Mouse (Mus musculus) testis, postnatal 14 days (tissue): ENCODE results near the gene Zfyve28.

Source experiments
- DNase-seq: peaks from one replicate; pipeline ENCODE4 v3.0.0; 2021; ENCODE audit warnings: low spot score

Gene Zfyve28

GRCm38 (mm10) chr5:34286516-34286915 lies 1.7 kb downstream of the Zfyve28 start:
- no peak for DNase-seq

DNA sequence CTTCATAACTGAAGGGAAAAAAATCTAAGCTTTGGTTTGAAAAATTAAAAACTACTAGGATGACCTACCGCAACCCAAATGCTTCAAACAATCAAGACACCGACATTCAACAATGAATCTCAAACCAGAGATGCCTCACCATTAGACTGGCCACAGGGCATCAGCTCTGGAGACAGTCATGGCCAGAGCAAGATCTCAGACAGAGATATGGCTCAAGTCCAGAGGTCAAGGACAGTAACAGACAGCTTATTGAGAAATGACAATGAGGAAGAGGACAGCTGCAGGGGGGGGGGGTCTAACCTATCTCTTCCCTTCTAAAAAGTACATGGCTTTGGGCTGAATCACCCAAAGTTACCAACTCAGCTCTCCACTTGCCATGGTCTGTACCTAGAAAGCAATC lies 3.0 kb downstream of the Zfyve28 start:
- no peak for DNase-seq

- DNase-seq, result no peak
Observed at GRCm38 (mm10) chr5:34284156-34284750, 4.0 kb downstream of the Zfyve28 start.

DNA sequence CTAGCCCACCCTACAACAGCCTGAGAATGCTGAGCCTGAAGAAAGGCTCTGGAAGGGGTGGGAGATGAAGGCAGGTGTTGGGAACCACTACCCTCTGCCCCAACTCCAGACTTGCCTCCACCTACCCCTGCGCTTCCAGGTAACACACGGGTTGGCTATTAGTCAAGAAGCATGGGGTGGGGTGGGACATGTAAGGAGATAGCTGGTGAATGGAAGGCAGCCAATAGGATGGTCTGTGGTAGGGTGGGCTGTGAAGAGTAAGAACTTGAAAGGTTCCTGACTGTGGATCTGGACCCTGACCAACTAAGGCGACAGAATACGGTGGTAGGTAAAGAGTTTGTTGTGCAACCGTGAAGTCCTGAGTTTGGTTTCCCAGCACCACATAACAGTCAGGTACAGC lies 4.9 kb downstream of the Zfyve28 start:
- DNase-seq, result no peak

DNA sequence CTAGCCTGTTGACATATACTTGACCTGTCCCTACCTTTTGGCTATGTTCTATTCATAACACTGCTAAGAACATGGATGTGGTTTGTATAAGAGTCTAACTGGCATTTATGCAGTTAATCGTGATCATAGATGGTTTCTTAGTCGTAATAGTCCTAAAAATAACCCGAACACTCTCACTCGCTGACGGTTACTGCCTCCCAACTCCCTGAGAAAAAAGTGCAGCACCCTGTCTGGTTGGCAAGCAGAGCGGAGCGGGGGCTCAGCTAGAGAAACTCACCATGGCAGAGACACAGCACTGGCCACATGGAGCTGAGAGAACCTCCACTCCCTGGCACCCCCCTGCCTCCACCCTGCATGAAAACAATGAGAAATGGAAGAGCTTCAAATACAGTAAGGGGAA lies 7.3 kb downstream of the Zfyve28 start:
- no peak for DNase-seq

- DNase-seq, result no peak
Observed at GRCm38 (mm10) chr5:34279214-34279613, 9.0 kb downstream of the Zfyve28 start.

DNA sequence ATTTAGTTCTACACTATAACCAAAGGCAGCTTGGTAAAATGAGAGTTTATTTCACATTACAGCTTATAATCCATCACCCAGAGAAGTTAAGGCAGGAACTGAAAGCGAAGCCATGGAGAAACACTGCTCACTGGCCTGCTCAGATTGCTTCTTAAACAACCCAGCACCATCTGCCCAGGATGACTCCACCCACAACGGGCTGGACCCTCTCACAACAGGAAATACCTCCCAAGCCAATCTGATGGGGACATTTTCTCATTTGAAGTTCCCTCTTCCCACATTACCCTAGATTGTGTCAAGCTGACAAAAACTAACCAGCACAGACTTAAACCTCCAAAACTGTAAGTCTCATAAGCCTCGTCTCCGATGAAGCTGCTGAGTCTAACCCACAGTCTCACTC lies 10.2 kb downstream of the Zfyve28 start:
- no peak for DNase-seq

GRCm38 (mm10) chr5:34276746-34277145 lies 11.5 kb downstream of the Zfyve28 start:
- DNase-seq, result no peak

GRCm38 (mm10) chr5:34276191-34276590 lies 12.1 kb downstream of the Zfyve28 start:
- DNase-seq, result no peak

GRCm38 (mm10) chr5:34274676-34275293 lies 13.5 kb downstream of the Zfyve28 start:
- no peak for DNase-seq

- no peak for DNase-seq
Observed at GRCm38 (mm10) chr5:34274268-34274667, 14.0 kb downstream of the Zfyve28 start.

GRCm38 (mm10) chr5:34273251-34273681 lies 15.0 kb downstream of the Zfyve28 start:
- no peak for DNase-seq

DNA sequence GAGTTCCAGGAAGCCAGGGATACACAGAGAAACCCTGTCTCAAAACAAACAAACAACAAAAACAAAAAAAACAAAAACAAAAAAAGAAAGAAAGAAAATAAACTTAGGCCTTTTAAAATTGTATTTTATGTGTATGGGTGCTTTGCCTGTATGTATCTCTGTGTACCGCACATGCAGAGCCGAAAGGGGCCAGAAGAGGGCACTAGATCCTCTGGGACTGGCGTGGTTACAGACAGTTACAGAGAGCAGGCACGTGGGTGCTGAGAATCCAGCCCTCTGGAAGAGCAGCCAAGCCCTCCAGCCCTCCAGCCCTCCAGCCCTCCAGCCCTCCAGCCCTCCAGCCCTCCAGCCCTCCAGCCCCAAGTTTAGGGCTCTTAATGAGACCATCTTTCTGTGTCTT lies 16.5 kb downstream of the Zfyve28 start:
- no peak for DNase-seq

- DNase-seq, result no peak
Observed at GRCm38 (mm10) chr5:34269921-34270465, 18.3 kb downstream of the Zfyve28 start.

DNA sequence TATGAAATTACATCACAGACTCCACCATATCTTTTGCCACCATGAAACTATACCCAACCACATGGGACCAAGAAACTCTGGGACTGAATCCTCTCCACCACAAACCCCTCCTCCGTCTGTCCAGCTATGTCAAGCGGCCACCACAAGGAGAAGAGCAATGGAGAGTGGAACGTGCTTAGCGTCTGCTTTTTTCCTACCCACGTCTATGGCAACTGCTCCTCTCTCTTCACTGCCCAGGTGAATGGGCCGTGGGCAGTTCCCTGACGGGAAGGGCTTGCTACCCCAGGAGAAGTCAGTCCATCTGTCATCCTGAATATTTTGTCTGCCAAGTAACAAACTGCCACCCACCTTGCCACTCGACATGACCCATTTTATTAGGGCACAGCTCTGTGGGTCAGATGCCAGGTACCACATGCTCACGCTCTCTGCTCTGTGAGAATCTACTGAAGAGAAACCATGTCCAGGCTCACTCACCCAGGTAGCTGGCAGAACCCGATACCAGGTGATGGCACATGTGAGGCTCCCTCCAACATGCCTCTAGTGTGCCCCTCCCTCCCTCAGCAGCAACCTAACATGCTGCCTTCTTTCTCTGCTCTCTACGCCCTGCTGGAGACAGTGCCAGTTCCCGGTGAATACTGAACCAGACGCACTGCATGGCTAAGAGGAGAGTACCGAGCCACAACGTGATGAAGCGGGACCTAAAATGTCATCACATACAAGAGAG lies 18.9 kb downstream of the Zfyve28 start:
- DNase-seq, result no peak

DNA sequence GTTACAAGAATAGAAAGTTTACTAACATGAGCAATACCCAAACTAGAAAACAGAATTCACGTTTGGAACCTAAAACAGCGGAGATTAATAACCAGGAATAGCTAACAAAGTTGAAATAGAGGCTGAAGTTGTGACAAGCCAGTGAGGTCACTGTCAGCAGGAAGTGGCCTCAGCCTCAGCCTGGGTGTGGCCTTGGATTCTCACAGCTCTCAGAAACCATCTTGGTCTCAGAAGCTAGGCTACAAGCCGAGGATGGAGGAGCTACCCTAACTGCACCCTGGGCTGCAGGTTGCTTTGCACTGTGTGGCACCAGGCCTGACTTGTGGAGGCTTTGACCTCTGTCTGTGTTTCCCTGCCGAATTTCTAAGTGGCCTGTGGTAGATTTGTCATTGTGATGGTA lies 22.2 kb downstream of the Zfyve28 start:
- DNase-seq, result no peak

DNA sequence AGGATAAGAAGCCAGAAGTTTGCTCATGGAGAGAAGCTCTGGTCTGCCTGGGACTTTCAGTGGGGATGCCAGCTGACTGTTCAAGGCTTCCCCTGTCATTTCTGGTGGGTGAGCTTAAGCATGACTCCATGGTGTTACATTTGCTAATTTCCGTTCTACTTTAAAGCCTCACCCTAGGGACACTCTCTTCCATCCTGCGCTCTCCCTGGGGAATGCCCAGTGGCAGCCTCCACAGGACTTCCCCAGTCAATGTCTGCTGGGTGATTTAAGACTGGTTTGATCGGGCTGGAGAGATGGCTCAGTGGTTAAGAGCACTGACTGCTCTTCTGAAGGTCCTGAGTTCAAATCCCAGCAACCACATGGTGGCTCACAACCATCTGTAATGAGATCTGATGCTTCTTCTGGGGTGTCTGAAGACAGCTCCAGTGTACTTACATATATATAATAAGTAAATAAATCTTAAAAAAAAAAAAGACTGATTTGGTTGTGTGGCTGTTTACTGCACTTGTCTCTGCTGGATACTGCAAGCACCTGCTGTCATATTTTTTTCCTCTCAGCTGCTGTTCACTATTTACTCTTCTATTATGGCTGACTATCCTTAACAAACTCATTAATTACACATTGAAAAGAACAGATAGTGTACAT lies 29.0 kb downstream of the Zfyve28 start:
- DNase-seq, result no peak

DNA sequence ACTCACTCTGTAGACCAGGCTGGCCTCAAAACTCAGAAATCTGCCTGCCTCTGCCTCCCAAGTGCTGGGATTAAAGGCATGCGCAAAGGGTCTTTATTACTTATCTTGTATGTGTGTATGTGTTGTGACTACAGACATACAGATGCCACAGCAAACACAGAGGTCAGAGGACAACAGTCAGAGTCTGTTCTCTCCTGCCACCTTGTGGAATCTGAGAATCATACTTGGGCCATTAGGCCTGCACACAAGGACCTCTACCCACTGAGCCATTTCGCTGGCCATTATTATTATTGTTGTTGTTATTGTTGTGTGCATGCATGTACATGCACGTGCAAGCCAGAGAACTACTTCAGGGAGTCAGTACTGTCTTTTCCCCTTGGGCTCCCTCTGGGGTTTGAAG lies 33.1 kb downstream of the Zfyve28 start:
- DNase-seq, result no peak

DNA sequence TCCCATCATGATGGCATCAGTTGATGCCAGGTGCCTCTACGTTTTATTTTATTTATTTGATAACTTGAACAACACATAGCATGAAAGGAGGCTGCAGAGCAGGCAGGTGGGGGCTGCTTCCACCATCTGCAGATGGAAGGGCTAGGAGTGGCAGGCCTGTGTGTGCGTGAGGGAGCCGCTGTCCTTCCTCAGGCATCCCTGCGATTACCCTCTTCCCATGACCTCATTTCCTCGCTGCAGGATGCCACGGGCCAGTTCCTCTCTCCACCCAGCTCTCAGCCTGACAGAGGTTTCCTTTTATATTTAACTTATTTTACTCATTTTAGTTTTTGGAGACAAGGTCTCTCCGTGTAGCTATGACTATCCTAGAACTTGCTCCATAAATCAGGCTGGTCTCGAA lies 33.9 kb downstream of the Zfyve28 start:
- DNase-seq, result no peak

DNA sequence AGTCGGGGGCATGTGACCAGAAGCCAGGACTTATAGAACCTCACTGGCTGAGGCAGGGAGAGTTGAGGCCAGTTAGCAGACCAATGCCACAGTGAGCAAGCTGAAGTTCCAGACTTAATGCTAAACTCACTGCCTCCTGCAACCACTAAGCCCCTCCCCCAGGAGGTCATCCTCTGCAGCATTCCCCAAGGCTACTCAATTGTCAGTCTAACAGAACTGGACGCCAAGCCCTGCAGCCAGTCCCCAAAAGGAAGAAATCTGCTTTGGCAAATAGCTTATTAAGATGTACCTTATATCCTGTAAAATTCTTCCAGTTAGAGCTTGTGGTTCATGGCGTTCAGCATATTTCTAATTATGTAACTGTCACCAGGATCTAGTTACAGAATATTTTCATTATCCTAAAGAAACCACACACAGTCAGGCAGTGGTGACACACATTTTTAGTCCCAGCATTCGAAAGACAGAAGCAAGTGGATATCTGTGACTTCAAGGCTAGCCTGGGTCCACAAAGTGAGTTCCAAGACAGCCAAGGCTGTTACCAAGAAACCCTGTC lies 35.2 kb downstream of the Zfyve28 start:
- DNase-seq, result no peak

- DNase-seq, result no peak
Observed at GRCm38 (mm10) chr5:34252307-34252966, 35.8 kb downstream of the Zfyve28 start.

DNA sequence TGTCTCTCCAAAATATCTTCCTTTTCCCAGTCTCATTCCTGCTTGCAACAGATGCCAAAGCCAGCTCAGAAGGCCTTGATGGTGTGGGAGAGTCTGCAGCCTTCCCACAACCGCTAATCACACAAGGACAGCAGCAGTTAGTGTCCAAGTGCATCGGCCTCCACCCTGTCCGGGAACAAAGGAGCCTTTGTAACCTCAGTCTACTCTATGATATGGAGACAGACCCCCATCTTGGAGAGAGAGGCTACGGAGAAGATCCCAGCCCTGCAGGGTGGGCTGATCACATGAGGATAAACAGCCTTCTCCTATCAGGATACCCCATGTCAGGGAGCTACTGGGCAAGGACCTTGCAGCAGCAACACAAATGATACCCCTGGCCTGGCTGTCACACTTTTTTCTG lies 36.5 kb downstream of the Zfyve28 start:
- peak; percentile 70 for DNase-seq
